Mouse (Mus musculus): ENCODE data around the gene Fam214a. TPM values are rescaled to one million over a fixed set of nuclear protein-coding genes. Genes with fewer than 3 reads are reported as not detected.

Fam214a gene
- polyA plus RNA-seq, 1 experiment from 2014 or later, result 8.9 TPM

GRCm38 (mm10) chr9:75004203-75004602 is 51.5 kb downstream of the Fam214a start:
- TF ChIP-seq CTCF (IDR thresholded peaks at IDR 0.05; ENCODE audit: low read depth), result no peak
- 0 out of 2 replicates have a peak, but pooled peaks cover 8% of the 10 kb centered on the region for H3K36me3 ChIP-seq (ENCODE audit: insufficient read depth)
- WGBS, result 92% methylated on average over 10 of the region's 10 CpGs

DNA sequence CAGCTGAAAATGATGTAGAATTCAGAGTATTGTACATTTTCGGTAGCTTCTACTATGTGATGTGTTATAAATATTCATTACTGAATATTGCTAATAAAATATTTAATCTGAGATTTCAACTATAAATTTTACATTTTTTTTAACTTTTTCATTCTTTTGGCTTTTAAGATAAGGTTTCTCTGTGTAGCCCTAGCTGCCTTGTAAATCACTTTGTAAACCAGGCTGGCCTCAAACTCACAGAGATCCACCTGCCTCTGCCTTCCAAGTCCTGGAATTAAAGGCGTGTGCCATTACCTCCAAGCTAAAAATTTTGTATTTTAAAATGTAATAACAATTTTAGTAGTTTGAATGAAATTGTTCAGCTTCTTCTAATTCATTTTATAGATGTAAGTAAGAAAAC is 63.9 kb downstream of the Fam214a start:
- Histone ChIP-seq H3K4me2 (no peak overlapping the region), H3K27ac (ENCODE audit: low read depth) (no peak overlapping the region), H3K4me1 (ENCODE audit: insufficient read depth) (no peaks in the 10 kb centered on the region), H3K4me3 (ENCODE audit: low read depth, low read length) (no peak overlapping the region), H3K36me3 (ENCODE audit: insufficient read depth) (peaks cover 31% of the 10 kb centered on the region; the same call in 1 of the 2 replicates), H3K9me3 (ENCODE audit: low read depth, low read length) (no peaks in the 10 kb centered on the region), H3K27me3 (ENCODE audit: insufficient read depth, low read length) (no peaks in the 10 kb centered on the region), H3K9ac (no peak overlapping the region)
- WGBS, result 86% methylated on average over 2 of the region's 2 CpGs
- ATAC-seq (ENCODE audit: insufficient read depth) (no peak), DNase-seq (no peak)
- TF ChIP-seq CTCF (IDR thresholded peaks at IDR 0.05; ENCODE audit: low read depth), result no peak

More at GRCm38 (mm10) chr9:75004203-75004602, 51.5 kb downstream of the Fam214a start:
- no peak overlapping the region for H3K9ac ChIP-seq
- no peak overlapping the region for H3K27ac ChIP-seq (ENCODE audit: low read depth)
- H3K4me2 ChIP-seq, result no peak overlapping the region
- no peaks in the 10 kb centered on the region for H3K9me3 ChIP-seq (ENCODE audit: low read depth, low read length)
- no peaks in the 10 kb centered on the region for H3K27me3 ChIP-seq (ENCODE audit: insufficient read depth, low read length)
- no peak for DNase-seq
- ATAC-seq (ENCODE audit: insufficient read depth), result no peak
- peaks cover 7% of the 10 kb centered on the region; the same call in 1 of the 2 replicates for H3K4me1 ChIP-seq (ENCODE audit: insufficient read depth)
- H3K4me3 ChIP-seq (ENCODE audit: low read depth, low read length), result no peak overlapping the region

DNA sequence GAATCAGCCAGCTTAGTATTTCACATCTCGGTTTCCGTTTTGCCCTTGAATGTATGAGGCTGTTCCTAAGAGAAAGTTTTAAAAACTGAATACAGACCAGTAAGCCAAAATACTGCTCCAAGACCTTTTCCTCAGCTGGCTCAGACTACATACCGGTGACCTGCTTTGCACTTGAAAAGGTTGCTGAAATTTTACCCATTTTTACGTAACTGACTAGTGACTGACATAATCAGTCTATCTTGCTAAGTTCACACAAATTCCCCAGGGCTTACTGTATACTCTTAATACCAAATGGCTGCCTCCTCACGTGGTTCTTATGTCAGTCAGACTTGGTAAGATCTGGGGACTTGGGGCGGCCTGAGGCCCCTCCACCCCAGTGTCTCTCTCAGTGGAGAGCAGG is 66.5 kb downstream of the Fam214a start:
- no peaks in the 10 kb centered on the region for H3K9me3 ChIP-seq (ENCODE audit: low read depth, low read length)
- peaks cover 18% of the 10 kb centered on the region; the same call in 1 of the 2 replicates for H3K36me3 ChIP-seq (ENCODE audit: insufficient read depth)

GRCm38 (mm10) chr9:75019592-75019991 is 66.9 kb downstream of the Fam214a start:
- 79% methylated on average over 3 of the region's 3 CpGs for WGBS
- Histone ChIP-seq H3K4me3 (ENCODE audit: low read depth, low read length) (no peak overlapping the region), H3K27ac (ENCODE audit: low read depth) (no peak overlapping the region), H3K27me3 (ENCODE audit: insufficient read depth, low read length) (no peaks in the 10 kb centered on the region), H3K4me2 (no peak overlapping the region), H3K36me3 (ENCODE audit: insufficient read depth) (peaks cover 18% of the 10 kb centered on the region; the same call in 1 of the 2 replicates), H3K4me1 (ENCODE audit: insufficient read depth) (no peaks in the 10 kb centered on the region), H3K9ac (no peak overlapping the region), H3K9me3 (ENCODE audit: low read depth, low read length) (no peaks in the 10 kb centered on the region)
- no peak for DNase-seq
- TF ChIP-seq CTCF (IDR thresholded peaks at IDR 0.05; ENCODE audit: low read depth), result no peak
- no peak for ATAC-seq (ENCODE audit: insufficient read depth)

More for the DNA sequence above, 66.5 kb downstream of the Fam214a start:
- H3K27me3 ChIP-seq (ENCODE audit: insufficient read depth, low read length), result no peaks in the 10 kb centered on the region
- DNase-seq (no peak), ATAC-seq (ENCODE audit: insufficient read depth) (no peak)
- no peak for TF ChIP-seq CTCF (IDR thresholded peaks at IDR 0.05; ENCODE audit: low read depth)
- H3K4me2 ChIP-seq, result no peak overlapping the region
- no peaks in the 10 kb centered on the region for H3K4me1 ChIP-seq (ENCODE audit: insufficient read depth)
- 89% methylated on average over 6 of the region's 6 CpGs for WGBS
- H3K9ac ChIP-seq, result no peak overlapping the region
- H3K27ac ChIP-seq (ENCODE audit: low read depth), result no peak overlapping the region
- no peak overlapping the region for H3K4me3 ChIP-seq (ENCODE audit: low read depth, low read length)

- Histone ChIP-seq H3K4me2 (no peak overlapping the region), H3K36me3 (ENCODE audit: insufficient read depth) (peaks cover 16% of the 10 kb centered on the region; the same call in 1 of the 2 replicates)
Measured at GRCm38 (mm10) chr9:75020561-75020960, 67.9 kb downstream of the Fam214a start.

DNA sequence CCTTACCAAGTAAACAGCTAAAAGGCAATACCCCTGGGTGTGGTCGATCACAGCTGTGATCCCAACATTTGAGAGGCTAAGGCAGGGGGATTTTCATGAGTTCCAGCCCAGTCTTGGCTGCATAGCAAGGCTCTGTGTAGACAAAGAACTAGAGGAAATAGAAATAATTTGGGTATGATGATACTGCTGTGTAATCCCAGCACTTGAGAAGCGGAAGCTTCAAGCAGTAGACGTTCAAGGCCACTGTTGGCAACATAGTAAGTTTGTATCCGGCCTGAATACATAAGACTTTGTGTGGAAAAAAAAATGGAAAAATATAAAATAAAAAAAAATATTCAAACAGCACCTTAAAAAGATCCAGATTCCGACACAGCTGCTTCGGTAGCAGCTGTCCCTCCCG is 69.9 kb downstream of the Fam214a start:
- 75% methylated on average over 7 of the region's 7 CpGs for WGBS
- Histone ChIP-seq H3K27me3 (ENCODE audit: insufficient read depth, low read length) (no peaks in the 10 kb centered on the region), H3K4me2 (no peak overlapping the region), H3K27ac (ENCODE audit: low read depth) (no peak overlapping the region), H3K4me3 (ENCODE audit: low read depth, low read length) (no peak overlapping the region), H3K9me3 (ENCODE audit: low read depth, low read length) (no peaks in the 10 kb centered on the region), H3K4me1 (ENCODE audit: insufficient read depth) (no peaks in the 10 kb centered on the region), H3K36me3 (ENCODE audit: insufficient read depth) (peaks cover 12% of the 10 kb centered on the region; the same call in 1 of the 2 replicates), H3K9ac (no peak overlapping the region)
- DNase-seq (no peak), ATAC-seq (ENCODE audit: insufficient read depth) (no peak)
- no peak for TF ChIP-seq CTCF (IDR thresholded peaks at IDR 0.05; ENCODE audit: low read depth)

More at GRCm38 (mm10) chr9:75020561-75020960, 67.9 kb downstream of the Fam214a start:
- Histone ChIP-seq H3K27me3 (ENCODE audit: insufficient read depth, low read length) (no peaks in the 10 kb centered on the region), H3K4me3 (ENCODE audit: low read depth, low read length) (no peak overlapping the region), H3K4me1 (ENCODE audit: insufficient read depth) (no peaks in the 10 kb centered on the region), H3K9ac (no peak overlapping the region), H3K27ac (ENCODE audit: low read depth) (no peak overlapping the region), H3K9me3 (ENCODE audit: low read depth, low read length) (no peaks in the 10 kb centered on the region)
- ATAC-seq (ENCODE audit: insufficient read depth) (no peak), DNase-seq (no peak)
- 72% methylated on average over 4 of the region's 4 CpGs for whole genome bisulfite sequencing
- TF ChIP-seq CTCF (IDR thresholded peaks at IDR 0.05; ENCODE audit: low read depth), result no peak

DNA sequence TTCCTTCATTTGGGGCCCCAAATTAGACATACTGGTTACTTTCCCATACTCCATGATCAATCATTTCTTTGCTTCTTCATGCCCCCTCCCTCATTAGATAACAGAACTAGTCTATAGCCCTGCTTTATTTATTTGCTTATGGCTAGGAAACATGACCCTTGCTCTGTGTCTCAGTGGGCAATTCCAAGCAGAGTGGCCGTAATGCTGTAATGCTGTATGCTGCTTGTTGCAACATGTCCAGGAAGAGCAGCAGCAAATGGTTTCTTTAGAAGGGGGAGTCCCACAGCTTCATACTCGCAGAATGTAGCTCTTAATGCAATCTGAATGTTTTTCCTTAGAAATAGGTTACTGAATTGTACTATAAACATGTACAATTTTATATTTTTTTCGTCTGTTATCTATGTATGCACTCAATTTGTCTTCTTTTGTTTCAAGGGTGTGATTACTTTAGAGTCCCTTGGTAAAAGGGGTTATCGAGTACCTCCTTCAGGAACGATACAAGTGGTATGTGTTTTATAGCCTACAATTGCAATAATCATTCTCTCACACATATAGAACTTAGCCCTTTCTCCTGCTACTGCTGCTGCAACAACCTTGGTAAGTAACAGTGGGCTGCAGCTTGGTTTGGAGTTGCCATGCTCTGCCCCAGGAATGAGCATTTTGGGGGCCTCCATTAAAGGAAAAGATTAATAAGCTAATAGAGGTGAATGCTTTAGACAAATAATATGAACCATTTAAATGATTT is 70.6 kb downstream of the Fam214a start:
- 48% methylated on average over 5 of the region's 5 CpGs for WGBS

More for the DNA sequence above, 70.6 kb downstream of the Fam214a start:
- ATAC-seq (ENCODE audit: insufficient read depth) (no peak), DNase-seq (no peak)
- Histone ChIP-seq H3K9me3 (ENCODE audit: low read depth, low read length) (no peaks in the 10 kb centered on the region), H3K9ac (no peak overlapping the region), H3K4me1 (ENCODE audit: insufficient read depth) (no peaks in the 10 kb centered on the region), H3K4me2 (no peak overlapping the region), H3K27ac (ENCODE audit: low read depth) (no peak overlapping the region), H3K4me3 (ENCODE audit: low read depth, low read length) (no peak overlapping the region), H3K36me3 (ENCODE audit: insufficient read depth) (peaks cover 10% of the 10 kb centered on the region; the same call in 1 of the 2 replicates), H3K27me3 (ENCODE audit: insufficient read depth, low read length) (no peaks in the 10 kb centered on the region)
- TF ChIP-seq CTCF (IDR thresholded peaks at IDR 0.05; ENCODE audit: low read depth), result no peak

Measured in lung, embryonic 14.5 days (tissue).